Mouse (Mus musculus) spleen, postnatal 4 days (tissue): ENCODE data around the gene Raf1.

Experiments
- DNase-seq, 2 experiments: peaks; one replicate each; pipeline ENCODE4 v3.0.0; 2022; ENCODE audit warnings: low spot score in 2 of 2

Raf1 gene

DNA sequence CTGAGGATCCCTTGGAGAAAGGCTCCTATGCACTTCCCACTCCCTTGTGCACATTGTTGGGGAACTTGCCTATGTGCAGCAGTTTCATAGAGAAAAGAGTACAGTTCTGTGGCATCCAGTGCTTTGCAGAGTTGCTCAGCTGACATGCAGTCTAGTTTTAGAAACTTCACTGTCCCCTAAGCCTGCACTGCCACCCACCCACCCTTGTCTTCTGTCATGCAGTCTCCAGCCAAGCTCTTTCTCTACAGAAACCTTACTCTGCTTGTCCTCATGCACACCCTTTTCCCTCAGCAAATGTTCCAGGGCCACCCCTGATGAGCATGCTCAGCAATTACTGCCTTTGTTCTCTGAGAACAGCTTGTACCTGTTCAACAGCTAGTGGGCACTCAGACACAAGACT lies 62.6 kb downstream of the Raf1 start:
- DNase-seq, result no peak

DNA sequence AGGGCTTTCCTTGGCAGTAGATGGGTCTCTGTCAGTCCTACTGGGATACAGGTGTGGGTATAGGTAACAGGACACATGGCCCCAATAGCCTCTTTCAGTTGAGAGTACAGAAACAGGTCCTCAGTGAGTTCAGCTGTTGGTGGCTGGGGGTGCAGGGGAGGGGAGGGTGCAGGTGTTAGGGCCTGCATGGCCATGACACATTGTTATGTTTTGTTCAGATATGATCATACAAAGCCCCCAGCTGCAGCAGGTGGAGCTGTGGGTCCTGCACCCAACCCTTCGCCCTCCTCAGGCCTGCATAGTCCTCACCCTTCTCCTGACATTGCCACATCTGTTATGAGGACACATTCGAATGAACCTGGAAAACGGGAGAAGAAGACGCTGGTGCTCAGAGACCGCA lies 66.1 kb downstream of the Raf1 start:
- no peak for DNase-seq

DNA sequence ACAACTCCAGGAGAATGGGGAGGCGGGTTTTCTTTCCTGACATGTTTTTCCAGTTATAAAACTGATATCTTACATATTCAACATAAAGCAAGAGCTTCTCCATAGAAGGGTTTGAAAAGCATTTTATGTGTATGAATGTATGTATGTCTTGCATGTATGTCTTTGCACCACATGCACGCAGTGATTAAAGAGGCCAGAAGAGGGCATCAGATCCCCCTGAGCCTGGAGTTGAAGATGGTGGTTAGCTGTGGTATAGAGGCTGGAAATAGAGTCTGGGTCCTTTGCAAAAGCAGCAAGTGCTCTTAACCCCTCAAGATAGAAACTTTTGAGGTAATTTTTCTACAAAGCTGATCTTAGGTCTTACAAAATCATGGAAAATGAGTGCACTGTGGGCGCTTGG lies 67.3 kb downstream of the Raf1 start:
- no peak for DNase-seq

DNA sequence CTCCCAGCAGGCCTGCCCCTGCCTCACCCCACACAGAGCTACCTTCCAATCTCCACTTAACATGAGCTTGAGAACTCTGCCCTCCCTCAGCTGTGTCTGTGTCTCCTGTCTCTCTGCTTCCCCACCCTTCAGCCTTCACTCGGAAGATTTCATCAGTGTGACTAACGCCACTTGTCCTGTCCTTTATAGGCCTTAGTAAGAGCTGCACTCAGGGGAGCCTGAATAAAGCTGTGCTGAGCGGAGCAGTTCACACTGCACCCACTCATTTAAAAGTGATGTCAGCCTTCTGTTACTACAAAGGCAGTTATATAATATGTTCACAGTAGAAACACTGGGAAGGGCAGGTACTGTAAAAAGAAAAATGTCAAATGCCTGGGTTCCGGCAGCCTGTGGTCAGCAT lies 69.0 kb downstream of the Raf1 start:
- no peak for DNase-seq

DNA sequence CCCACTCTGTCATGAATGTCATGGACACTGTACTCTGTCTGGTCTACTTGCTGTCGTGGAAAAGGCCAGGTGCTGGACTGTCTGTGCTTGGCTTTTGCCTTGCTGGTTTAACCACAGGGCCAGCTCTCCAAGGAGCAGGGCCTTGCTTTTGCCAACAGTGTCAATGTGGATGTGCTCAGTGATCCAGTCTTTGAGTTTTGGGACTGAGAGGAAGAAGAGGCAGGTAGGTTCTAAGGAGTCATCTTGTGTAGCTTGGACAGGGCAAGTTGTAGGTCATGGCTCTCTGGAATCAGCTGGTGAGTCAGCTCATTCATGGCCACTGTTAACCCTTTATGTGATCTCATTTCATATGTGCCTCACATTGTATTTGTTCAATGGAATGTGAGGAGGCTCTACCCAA lies 70.0 kb downstream of the Raf1 start:
- DNase-seq, result no peak

DNA sequence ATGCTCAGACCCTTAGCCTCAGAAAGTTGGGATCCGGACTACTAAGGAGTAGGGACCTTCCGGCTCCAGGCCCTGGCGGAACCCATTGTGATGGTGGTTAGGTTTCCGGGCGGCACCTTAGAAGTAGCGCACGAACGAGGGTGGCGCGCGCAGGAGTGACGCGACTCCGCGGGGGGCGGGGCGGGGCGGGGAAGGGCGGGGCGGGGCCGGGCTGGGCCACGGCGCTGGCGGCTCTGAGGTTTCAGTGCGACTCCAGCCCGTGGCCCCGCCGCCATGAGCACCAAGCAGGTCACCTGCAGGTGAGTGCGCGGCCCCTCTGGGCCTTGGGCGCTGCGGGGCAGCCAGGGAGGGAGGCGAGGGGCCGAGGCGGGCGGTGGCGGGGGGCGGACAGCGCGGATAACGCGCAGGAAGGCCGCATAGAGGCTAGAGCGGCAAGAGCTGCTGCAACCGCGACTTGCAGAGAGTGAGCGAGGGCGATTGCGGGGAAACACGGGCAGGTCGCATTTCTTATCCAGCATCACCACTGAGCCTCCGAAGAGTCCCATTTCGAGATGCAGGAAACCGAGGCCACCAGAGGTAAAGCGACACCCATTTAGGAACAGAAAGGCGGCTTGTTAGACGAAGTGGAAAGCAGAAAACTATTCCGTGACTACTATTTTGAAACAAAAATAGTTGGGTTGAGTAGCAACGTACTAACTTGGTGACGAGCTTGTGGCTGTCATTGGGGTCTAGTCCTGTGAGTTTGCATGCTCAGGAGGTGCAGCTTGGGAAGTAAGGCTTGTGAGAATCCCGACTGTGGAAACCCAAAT lies 74.5 kb downstream of the Raf1 start, which contains the start of gene Mkrn2:
Gene Mkrn2, plus strand, starts transcription at position 188 of the 809 bp plus-strand sequence.
- peak; percentile 86 to 96 for DNase-seq

DNA sequence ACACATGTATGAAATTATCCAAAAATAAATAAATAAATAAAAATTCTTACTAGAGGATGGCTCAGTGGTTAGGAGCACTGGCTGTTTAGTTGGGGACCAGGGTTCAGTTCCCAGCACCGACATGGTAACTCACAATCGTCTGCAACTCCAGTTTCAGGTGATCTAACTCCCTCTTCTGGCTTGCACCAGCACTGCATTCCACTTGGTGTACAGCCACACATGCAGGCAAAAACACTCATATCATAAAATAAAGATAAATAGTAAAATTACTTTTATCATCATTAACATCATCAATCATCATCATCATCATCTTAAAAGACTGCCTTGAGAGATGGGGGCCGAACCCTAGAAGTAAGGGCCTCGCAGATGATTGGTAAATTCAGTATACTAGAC lies 75.1 kb downstream of the Raf1 start:
- DNase-seq, result no peak

DNA sequence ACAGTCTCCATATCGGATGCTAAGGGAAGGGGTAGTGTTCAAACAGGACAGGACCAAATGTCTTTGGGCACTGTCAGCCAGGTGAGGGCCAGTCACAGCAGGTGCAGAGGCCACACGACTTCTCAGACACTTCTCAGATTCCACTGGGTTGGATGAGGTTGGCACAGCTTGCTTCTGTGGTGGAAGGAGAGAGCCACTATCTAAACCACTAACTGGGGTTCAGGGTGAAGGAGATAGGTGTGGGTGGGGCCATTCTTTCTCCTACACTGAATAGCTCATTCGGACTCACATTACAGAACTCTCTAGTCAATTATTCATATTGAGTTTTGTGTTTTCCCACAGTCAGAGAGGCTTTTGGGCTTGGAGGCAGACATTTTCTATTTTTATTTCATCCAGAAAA lies 80.8 kb downstream of the Raf1 start:
- no peak for DNase-seq

DNA sequence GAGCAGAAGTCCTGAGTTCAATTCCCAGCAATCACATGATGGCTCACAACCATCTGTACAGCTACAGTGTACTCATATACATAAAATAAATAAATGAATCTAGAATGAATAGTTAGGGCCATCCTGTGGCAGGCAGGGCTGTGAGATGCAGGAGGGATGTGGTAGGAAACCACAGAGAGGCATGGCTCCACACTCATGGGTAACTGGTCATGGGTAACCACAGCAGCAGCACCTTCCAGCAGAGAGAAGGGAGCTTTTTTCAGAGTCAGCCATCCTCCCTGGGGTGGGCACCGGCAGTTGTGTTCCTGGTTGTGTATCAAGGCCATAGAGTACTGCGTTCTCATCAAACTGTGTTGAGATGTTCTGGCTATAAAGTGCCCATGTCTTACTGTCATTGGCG lies 82.0 kb downstream of the Raf1 start:
- DNase-seq, result no peak

DNA sequence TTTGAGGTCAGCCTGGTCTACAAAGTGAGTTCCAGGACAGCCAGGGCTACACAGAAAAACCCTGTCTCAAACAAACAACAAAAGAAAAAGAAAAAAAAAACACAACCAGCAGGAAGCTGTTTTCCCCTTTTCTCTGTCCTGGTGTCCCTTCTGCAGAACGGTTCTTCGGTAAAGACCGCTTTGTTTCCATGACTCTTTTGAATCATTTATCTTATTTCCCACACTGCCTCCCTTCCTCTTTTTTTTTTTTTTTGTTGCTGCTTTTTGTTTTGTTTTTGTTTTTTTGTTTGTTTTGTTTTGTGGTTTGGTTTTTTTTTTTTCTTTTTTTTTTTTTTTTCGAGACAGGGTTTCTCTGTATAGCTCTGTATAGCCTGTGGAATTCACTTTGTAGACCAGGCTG lies 83.2 kb downstream of the Raf1 start:
- no peak for DNase-seq

DNA sequence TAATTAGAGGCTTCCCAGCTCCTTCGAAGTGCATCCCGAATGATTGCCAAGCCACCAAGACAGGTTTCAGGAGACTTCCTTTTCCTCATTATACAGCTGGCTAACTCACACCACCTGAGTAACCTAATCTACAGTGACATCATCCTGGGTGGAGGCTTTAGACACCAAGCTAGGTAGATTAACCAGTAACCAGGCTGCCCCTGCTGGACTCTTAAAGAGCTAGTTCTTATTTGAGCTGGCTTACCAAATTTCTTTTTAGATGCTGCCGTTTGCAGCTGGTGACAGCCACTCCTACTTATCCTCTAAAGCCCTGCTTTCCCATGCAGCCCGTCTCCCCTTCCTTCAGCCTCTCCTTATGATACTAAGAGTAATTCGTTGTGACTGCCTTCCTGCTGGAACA lies 84.0 kb downstream of the Raf1 start, which contains the start of gene Mkrn2os:
Gene Mkrn2os, minus strand, starts transcription at position 119 of the 400 bp plus-strand sequence.
- no peak for DNase-seq

DNA sequence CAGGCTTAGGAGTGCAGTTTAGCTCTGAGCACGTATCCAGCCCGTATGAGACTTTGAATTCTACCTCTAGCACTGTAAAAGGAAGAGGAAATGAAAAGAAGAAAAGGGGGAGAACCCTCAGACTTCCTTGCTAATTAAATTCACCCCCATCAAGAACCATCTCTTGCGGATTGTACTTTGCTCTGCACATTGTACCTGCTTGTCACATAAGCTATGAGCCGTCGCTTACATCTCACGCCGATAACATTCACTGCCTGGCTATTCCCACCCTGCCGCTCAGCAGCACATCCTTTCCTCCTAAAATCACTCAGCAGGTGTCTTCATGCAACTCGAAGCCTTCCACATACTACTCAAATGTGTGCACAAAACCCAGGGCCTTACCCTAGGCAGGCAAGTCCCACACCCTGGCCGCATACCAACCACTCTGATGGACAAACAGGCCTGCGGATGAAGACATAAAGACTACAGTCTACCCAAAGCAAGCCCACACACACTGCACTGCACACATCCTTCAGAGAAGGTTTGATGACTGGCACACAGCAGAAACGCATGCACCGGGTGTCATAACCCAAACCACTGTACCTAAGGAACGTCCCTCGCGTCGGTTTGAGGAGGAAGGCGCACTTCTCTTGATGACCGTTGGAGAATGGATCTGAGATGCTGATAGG lies 84.6 kb downstream of the Raf1 start:
- no peak for DNase-seq

DNA sequence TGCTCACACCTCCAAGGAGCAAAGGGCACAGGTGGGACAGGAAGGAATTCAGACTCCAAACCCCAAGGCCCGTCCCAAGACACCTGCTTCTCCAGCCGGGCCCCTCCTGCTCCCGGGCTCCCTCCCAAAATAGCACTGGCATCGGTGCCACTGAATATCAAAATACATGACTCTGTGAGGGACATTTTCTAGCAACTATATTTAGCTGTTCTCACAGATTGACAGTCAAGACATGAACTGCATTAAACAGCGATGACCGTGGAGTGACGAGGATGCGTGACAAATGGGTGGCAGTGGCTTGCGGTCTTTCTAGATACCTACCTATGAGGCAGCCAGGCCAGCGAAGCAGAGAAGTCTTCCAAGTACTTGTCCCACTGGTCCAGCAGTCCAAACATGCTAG lies 90.1 kb downstream of the Raf1 start:
- no peak for DNase-seq

DNA sequence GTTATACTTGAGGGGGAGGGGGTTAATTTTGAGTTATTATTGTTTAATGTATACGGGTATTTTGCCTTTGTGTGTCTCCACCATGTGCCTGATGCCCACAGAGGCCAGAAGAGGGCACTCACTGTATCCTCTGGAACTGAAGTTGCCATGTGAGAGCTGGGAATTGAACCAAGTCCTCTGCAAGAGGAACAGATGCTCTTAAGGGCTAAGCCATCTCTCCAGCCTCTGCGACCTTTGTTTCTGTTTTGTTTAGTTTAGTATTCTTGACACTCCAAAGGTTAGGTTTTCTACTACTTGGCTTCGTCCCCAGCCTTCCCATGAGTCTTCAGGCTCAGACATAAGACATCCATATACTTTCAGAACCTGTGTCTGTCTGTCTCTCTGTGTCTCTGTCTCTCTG lies 92.3 kb downstream of the Raf1 start:
- DNase-seq, result no peak

DNA sequence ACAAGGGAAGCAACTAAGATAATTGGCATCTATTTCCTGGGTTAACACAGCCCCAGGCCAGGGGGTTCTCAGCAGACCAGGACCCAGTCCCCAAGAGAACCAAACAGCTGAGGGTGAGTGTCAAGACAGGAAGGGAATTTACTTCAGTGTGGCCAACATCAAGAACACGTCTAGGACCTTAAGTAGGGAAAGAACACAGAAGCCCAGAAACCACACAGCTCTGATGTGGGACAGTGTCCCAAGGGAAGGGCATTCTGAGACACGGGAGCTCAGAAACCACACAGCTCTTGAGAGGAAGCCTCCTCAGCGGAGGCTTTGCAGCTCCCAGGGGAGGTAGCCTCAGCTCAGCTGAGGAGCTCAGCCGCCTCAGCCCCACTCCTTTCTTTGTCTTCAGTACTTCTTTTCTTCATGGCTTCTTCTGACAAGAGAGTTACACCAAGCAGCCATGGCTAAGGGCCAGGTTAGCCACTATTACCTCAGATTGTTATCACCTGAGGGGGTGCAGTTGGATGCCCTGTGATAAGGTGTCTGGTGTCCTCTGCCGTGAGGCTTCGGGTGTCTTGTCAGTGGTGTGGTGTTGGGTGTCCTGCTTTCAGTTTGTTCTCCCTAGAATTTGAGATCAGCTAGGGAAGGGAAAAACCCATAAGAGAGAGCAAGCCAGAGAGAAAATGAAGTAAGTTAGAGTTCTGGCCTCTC lies 92.9 kb downstream of the Raf1 start:
- no peak for DNase-seq

DNA sequence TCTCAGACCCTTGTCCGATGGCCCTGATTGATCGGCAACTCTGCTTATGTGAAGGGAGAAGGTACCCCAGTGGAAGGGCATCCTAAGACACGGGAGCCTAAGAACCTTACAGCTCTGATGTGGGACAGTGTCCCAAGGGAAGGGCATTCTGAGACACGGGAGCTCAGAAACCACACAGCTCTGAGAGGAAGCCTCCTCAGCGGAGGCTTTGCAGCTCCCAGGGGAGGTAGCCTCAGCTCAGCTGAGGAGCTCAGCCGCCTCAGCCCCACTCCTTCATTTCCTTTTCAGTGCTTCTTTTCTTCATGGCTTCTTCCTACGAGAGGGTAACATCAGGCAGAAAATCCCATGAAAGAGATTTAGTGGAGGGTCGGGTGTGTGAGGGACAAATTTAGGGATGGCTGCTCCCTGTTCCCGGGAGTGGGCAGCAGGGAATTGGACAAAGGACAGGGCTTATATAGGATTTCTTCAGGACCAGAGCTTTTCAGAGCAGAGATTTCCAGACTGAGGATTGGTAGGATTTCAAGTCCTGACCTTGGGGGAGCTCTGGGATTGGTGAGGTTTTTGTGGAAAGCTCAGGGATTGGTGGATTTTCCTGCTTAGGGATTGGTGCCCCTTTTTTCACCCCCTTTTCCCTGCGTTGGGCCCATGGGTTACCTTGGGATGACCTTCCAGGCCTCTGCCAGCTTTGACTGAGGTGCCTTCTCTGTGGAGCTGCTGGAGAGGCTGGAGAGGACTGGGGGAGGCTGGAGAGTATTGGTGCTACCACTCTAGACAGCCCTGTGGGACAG lies 93.9 kb downstream of the Raf1 start:
- no peak for DNase-seq

DNA sequence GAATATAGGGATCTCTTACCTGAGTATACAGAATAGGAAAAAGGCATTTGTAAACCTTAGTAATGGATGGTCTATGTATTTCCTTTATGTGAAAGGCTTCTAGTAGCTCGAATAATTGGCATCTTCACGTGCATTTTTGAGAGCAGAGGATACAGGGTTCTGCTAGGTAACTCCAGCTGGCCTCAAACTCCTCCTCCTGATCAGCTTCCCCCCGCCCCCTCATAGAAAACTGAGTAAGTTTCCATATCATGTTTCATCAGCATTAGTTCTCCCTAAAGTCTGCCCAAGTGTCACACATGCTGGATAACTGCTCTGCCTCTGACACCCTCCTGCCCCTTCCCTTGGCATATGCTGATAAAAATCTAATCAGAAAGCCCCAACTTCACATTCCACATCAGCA lies 95.6 kb downstream of the Raf1 start:
- no peak for DNase-seq

DNA sequence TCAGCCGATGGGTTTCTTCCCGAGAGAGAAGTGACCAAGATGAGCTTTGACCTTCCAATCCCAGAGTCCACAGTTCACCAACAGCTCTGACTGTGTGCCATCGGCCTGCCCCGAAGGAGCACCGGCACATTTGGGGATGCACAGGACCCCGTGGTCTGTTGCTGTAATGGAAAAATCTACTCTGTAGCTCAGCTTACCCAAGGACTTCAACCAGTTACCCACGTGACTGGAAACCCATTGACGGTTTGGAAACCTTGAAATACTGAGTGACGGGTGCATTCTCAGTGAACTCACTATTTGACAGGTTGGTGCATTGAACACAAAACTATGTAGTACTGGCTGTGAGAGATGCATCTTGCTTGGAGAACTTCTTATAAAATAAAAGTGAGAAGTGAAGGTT lies 98.5 kb downstream of the Raf1 start:
- no peak for DNase-seq

DNA sequence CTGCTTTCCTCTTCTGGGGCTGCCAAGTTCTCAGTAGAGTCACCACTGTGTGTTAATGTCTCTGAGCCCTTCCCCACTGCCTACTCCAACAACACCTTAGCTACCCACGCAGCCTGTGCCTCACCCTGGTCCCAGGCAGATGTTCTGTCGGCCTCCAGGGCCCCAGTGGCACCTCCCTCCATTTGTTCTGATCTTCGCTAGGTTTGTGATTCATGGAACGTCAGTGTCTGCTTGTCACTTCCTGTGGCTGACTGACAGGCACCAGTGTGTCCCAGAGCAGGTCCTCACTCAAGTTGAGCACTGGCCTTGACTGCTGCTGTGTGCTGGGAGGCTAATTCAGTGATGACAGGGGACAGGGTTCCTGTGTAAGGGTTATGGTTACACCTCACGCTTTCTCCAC lies 99.0 kb downstream of the Raf1 start:
- DNase-seq, result no peak

DNA sequence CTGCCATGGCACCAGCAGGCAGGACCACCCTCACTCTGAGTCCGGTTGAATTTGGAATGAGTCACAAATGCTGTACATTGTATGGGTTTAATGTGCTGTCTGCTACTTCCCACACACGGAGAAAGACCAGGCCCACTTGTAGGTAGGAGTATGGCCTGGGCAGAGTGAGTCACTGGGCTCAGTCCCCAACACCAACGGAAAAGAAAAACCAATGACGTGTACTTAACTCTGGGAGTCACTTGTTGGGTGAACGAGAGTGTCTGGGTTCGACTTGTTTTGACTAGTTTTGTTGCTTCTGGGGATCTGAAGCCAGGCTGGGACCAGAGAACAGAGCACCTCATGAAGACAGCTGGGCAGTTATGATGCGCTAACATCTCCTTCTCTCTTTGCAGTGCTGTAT lies 102.3 kb downstream of the Raf1 start:
- DNase-seq, result no peak
